Mouse (Mus musculus) olfactory bulb, adult 2 months (tissue): ENCODE data around the gene Aldoc. TPM values are rescaled to one million over a fixed set of nuclear protein-coding genes. Genes with fewer than 3 reads are reported as not detected.

ENCODE experiments used
- H3K27ac ChIP-seq: fragments of 200-500 bp; 2 replicates; pipeline ENCODE4 v1.5.1; 2012; ENCODE audit warnings: low read depth, low read length; ENCODE audit not compliant: insufficient read depth
- H3K4me1 ChIP-seq: fragments of 200-500 bp; 2 replicates; pipeline ENCODE4 v1.6.1; 2012; ENCODE audit warnings: low read length; ENCODE audit not compliant: control insufficient read depth, insufficient read depth
- H3K4me3 ChIP-seq: fragments of 200-500 bp; 2 replicates; pipeline ENCODE4 v1.5.1; 2012; ENCODE audit warnings: mild to moderate bottlenecking, low read depth, low read length, moderate library complexity; ENCODE audit not compliant: insufficient read depth
- CTCF ChIP-seq: fragments of 200-500 bp; IDR thresholded peaks from 2 replicates; pipeline ENCODE4 v1.5.1; 2012; ENCODE audit warnings: low read depth, mild to moderate bottlenecking, low read length, moderate library complexity; ENCODE audit not compliant: insufficient read depth
- POLR2A ChIP-seq: fragments of 200-500 bp; IDR thresholded peaks from 2 replicates; pipeline ENCODE4 v1.6.1; 2012; ENCODE audit warnings: mild to moderate bottlenecking, low read depth, low read length, moderate library complexity; ENCODE audit not compliant: insufficient read depth
- WGBS: fragments of 180-500 bp; shearing (Covaris S2); methylation state at CpG from one replicate; pipeline ENCODE4 v1.1.7; 2018; 5-methylcytosine and 5-hydroxymethylcytosine counted together
- polyA plus RNA-seq: library from polyadenylated mRNA; stranded (reverse); fragments of >200 nt; gene quantifications from 2 replicates; pipeline ENCODE4 v1.2.4, GENCODE M21; 2012; ENCODE audit warnings: low replicate concordance; ENCODE audit not compliant: missing spikeins, insufficient read depth, insufficient read length

Gene Aldoc
- polyA plus RNA-seq, 1 experiment = 562 TPM

- 90% methylated on average over 6 of the region's 6 CpGs for WGBS
- no peak overlapping the region for H3K27ac ChIP-seq
- TF ChIP-seq POLR2A (no peak), CTCF (no peak)
- H3K4me3 ChIP-seq = no peak overlapping the region
- H3K4me1 ChIP-seq = no peaks in the 10 kb centered on the region
These were observed 32.1 kb downstream of the Aldoc start for GRCm38 (mm10) chr11:78354905-78355304.

GRCm38 (mm10) chr11:78355471-78356238 is 32.9 kb downstream of the Aldoc start:
- no peak for TF ChIP-seq POLR2A
- peak; percentile 55; the same call in 1 of the 2 replicates for TF ChIP-seq CTCF
- 40% methylated on average over 4 of the region's 4 CpGs for WGBS
- Histone ChIP-seq H3K27ac (no peak overlapping the region), H3K4me3 (no peak overlapping the region), H3K4me1 (no peaks in the 10 kb centered on the region)

GRCm38 (mm10) chr11:78358330-78359007 is 35.7 kb downstream of the Aldoc start:
- no peaks in the 10 kb centered on the region for H3K4me1 ChIP-seq
- no peak overlapping the region for H3K4me3 ChIP-seq
- TF ChIP-seq CTCF (peak; percentile 74), POLR2A (no peak)
- no peak overlapping the region for H3K27ac ChIP-seq
- WGBS = 21% methylated on average over 22 of the region's 22 CpGs

- no peak overlapping the region for H3K27ac ChIP-seq
- H3K4me1 ChIP-seq = no peaks in the 10 kb centered on the region
- peak; percentile 55; the same call in 1 of the 2 replicates for TF ChIP-seq CTCF
- TF ChIP-seq POLR2A = no peak
- WGBS = 14% methylated on average over 13 of the region's 13 CpGs
- peak overlapping the region; percentile 29 for H3K4me3 ChIP-seq
These were observed 37.5 kb downstream of the Aldoc start for GRCm38 (mm10) chr11:78360125-78360788.

GRCm38 (mm10) chr11:78360789-78361131 is 38.0 kb downstream of the Aldoc start:
- WGBS = 65% methylated on average over 2 of the region's 2 CpGs
- TF ChIP-seq CTCF = no peak
- TF ChIP-seq POLR2A = no peak
- H3K4me1 ChIP-seq = no peaks in the 10 kb centered on the region
- no peak overlapping the region for H3K4me3 ChIP-seq
- no peak overlapping the region for H3K27ac ChIP-seq

GRCm38 (mm10) chr11:78363309-78364007 is 40.7 kb downstream of the Aldoc start:
- Histone ChIP-seq H3K4me3 (no peak overlapping the region), H3K27ac (no peak overlapping the region), H3K4me1 (no peaks in the 10 kb centered on the region)
- WGBS = 87% methylated on average over 13 of the region's 13 CpGs
- TF ChIP-seq CTCF (no peak), POLR2A (no peak)

- TF ChIP-seq CTCF = no peak
- no peak for TF ChIP-seq POLR2A
- Histone ChIP-seq H3K4me3 (no peak overlapping the region), H3K27ac (no peak overlapping the region), H3K4me1 (no peaks in the 10 kb centered on the region)
- 70% methylated on average over 8 of the region's 8 CpGs for WGBS
These were observed 41.3 kb downstream of the Aldoc start for GRCm38 (mm10) chr11:78364103-78364502.

GRCm38 (mm10) chr11:78367456-78368225 is 44.9 kb downstream of the Aldoc start:
- Histone ChIP-seq H3K27ac (no peak overlapping the region), H3K4me3 (no peak overlapping the region), H3K4me1 (no peaks in the 10 kb centered on the region)
- WGBS = 97% methylated on average over 15 of the region's 15 CpGs
- TF ChIP-seq POLR2A (no peak), CTCF (no peak)
